Mouse (Mus musculus) E14TG2a.4 (cell line): ENCODE measurements around the gene Btbd19.

Experiments
- CTCF ChIP-seq: conservative IDR thresholded peaks from 2 replicates; pipeline ENCODE4 v1.5.1; 2014; ENCODE audit warnings: low read length
- POU5F1 ChIP-seq: IDR thresholded peaks from 2 replicates; pipeline ENCODE4 v1.6.1; 2014; ENCODE audit warnings: low read length, borderline replicate concordance

DNA sequence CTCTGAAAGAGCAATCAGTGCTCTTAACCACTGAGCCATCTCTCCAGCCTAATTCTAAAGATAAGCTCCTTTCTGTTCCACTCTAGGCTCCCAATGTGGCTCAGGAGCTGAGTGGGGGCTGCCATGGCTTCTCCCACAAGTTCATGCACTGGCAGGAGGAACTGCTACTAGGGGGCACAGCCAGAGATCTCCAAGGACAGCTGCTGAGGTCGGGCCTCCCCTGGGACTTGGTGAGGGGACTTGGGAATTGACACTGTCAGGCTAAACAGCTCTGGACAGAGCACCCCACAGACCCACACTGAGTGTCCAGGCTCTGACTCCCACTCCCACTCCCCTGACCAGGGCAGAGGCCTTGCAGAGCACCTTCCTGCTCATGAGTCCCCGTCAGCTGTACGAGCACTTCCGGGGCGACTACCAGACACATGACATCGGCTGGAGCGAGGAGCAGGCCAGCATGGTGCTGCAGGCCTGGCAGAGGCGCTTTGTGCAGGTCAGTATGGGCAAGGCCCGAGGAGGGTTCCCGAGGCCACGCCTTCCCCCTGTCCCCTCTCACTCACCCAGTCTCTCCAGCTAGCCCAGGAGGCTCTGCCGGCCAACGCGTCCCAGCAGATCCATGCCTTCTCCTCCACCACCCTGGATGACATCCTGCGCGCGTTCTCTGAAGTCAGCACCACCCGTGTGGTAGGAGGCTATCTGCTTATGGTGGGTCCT lies 17.6 kb downstream of the Btbd19 start:
- TF ChIP-seq CTCF (no peak), POU5F1 (no peak)
